Mouse (Mus musculus) erythroblast, embryonic 14.5 days (primary cell): Measurements from ENCODE around the gene Gm17657.

Source experiments
- GATA1 ChIP-seq: IDR thresholded peaks from 2 replicates; pipeline ENCODE4 v1.6.1; 2012; ENCODE audit warnings: low read length, inconsistent platforms, mixed read lengths
- TAL1 ChIP-seq: IDR thresholded peaks from 3 replicates; pipeline ENCODE4 v1.6.1; 2012; ENCODE audit warnings: low read length, inconsistent platforms, mixed read lengths

GRCm38 (mm10) chr17:29558476-29558875 lies 9.0 kb upstream of the Gm17657 start:
- TF ChIP-seq GATA1 (no peak), TAL1 (no peak)
